Mouse (Mus musculus): ENCODE data around the gene Tedc2.

GRCm38 (mm10) chr17:24243311-24243969 is 22.8 kb upstream of the Tedc2 start:
- TF ChIP-seq CTCF (IDR thresholded peaks at IDR 0.05): peak; percentile 68
- no peak for TF ChIP-seq POLR2A (IDR thresholded peaks at IDR 0.05; ENCODE audit: insufficient read depth, low read depth, low read length)
